Mouse (Mus musculus): ENCODE measurements around the gene Ppp3ca. TPM values are rescaled to one million over a fixed set of nuclear protein-coding genes. Genes with fewer than 3 reads are reported as not detected.

Ppp3ca gene
- polyA plus RNA-seq, 1 experiment, result 97.9 TPM

DNA sequence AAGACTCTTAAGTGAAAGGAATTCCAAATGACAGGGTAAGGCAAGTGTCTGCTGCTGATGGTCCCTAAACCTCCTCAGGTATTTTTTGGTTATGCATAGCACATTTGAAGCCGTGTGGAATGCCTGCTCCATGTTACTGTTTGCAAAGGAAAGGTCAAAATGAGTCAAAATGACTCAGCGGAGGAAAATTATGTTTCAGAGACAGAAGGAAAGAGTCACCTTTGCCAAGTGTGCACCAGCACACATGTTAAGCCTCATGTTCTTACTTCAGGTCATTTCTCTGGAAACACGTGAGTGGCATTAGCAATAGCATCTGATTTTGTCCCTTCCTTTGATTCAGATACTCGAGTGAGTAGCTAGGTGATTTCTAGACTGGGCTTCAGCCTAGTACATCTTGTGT is 186.1 kb downstream of the Ppp3ca start:
- H3K4me3 ChIP-seq (ENCODE audit: insufficient read depth, low read length), result no peak overlapping the region
- TF ChIP-seq CTCF (IDR thresholded peaks at IDR 0.05; ENCODE audit: low read depth, low read length) (no peak), POLR2A (IDR thresholded peaks at IDR 0.05; ENCODE audit: borderline replicate concordance, low read depth, low read length) (no peak)
- H3K4me1 ChIP-seq (ENCODE audit: control insufficient read depth, insufficient read depth, low read length), result peaks cover 3% of the 10 kb centered on the region; the same call in 1 of the 2 replicates
- H3K27ac ChIP-seq (ENCODE audit: insufficient read depth, low read depth, low read length), result no peak overlapping the region

DNA sequence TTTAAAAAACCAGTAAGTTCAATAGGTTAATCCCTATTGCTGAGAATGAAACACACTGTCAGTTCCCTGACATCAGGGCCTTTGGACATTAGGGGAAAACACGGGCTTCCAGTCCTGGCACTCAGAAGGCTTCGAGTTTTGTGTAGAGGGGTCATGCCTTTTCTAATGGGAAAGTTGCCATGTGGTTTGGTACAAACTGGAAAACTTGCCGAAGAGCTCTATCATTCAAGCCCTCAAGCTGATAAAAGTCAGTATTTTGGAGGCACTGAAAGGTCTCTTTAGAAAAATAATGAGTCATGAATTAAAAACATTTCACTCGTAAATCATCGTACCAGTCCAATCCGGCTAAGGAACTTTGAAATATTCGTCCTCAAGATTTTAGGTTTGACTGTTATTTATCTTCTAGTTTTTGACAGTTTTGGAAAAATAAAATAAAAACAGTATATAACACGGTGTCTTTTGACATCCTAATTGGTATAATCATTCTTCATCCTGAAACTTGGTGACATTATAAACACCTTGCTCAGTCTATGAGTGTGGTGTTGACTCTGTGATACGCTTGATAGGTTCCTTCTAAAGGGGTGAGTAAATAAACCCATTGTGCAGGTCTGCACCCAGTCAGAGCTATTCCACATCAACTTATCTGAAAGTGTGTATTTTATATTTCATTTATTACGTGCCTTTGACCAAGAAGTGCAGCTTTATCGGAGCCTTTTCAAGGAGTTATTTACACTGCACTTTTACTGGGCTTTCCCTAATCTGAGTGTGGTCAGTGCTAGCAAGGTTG is 192.3 kb downstream of the Ppp3ca start:
- TF ChIP-seq POLR2A (IDR thresholded peaks at IDR 0.05; ENCODE audit: borderline replicate concordance, low read depth, low read length) (no peak), CTCF (IDR thresholded peaks at IDR 0.05; ENCODE audit: low read depth, low read length) (no peak)
- Histone ChIP-seq H3K4me3 (ENCODE audit: insufficient read depth, low read length) (no peak overlapping the region), H3K4me1 (ENCODE audit: control insufficient read depth, insufficient read depth, low read length) (no peaks in the 10 kb centered on the region), H3K27ac (ENCODE audit: insufficient read depth, low read depth, low read length) (no peak overlapping the region)

DNA sequence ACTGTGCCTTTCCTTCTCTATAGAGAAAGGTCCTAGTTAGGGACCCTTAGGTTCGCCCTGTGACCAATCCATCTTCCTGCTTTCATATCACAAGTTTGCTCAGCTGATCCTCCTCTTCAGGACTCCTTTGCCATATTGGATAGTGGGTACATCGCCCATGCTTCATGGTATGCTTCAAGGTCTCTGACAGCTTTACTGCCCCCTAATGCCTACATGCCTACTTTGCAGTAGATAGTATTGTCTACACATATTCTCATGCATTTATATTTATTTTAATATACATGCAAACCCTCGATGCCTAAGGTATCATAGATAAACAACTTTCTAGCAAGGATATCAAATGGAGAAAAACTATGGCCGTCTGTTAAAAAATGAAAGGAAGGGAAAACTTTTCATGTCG is 193.2 kb downstream of the Ppp3ca start:
- TF ChIP-seq CTCF (IDR thresholded peaks at IDR 0.05; ENCODE audit: low read depth, low read length) (no peak), POLR2A (IDR thresholded peaks at IDR 0.05; ENCODE audit: borderline replicate concordance, low read depth, low read length) (no peak)
- no peaks in the 10 kb centered on the region for H3K4me1 ChIP-seq (ENCODE audit: control insufficient read depth, insufficient read depth, low read length)

DNA sequence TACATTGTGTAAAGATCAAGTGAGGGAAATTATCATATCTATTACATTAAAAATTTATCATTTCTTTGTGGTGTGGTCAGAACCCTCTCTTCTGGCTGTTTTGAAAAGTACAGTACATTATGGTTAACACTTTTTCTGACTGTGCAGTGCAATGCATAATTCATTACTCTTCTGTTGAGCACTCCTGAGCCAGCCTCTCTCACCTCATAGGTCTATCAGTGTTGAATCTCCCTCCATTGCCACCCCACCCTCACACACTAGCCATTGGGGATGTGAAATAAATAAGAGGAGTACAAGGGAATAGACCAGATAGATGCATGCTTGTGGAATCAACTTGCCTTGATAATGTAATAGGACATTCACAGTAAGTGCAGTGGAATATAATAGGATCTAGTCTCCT is 194.4 kb downstream of the Ppp3ca start:
- TF ChIP-seq POLR2A (IDR thresholded peaks at IDR 0.05; ENCODE audit: borderline replicate concordance, low read depth, low read length) (no peak), CTCF (IDR thresholded peaks at IDR 0.05; ENCODE audit: low read depth, low read length) (no peak)
- H3K4me3 ChIP-seq (ENCODE audit: insufficient read depth, low read length), result no peak overlapping the region
- no peaks in the 10 kb centered on the region for H3K4me1 ChIP-seq (ENCODE audit: control insufficient read depth, insufficient read depth, low read length)
- H3K27ac ChIP-seq (ENCODE audit: insufficient read depth, low read depth, low read length), result no peak overlapping the region

More for the DNA sequence above, 193.2 kb downstream of the Ppp3ca start:
- H3K27ac ChIP-seq (ENCODE audit: insufficient read depth, low read depth, low read length), result no peak overlapping the region
- no peak overlapping the region for H3K4me3 ChIP-seq (ENCODE audit: insufficient read depth, low read length)

DNA sequence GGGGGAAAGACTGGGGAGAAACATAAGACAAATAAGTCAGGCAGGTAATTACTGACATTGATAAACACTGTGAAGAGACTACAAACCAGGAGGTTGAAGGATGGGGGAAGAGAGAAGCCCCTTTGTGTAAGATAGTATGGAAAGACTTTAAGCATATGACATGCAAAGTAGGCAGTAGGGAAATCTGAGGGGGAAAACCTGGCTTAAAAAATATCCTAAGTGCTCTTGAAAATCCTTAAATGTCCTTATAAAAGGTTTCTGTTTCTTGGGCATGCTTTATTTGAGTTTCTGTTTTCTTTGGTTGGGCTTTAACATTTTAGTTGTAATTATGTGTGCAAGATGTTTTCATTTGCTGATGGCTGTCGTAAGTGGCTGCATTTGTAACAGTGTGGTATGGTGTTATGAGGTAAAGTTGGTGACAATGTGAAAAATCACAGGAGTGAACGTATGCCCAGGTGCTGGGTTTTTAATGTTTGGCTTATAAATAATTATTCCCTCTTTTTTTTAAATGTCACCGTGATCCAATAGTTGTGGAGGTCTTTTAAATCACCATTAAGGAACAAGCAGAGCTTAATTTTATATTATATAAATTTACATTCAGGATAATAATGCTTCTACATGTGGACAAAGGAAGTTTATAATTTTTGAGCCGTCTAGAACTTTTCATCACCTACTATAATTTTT is 195.4 kb downstream of the Ppp3ca start:
- no peak for TF ChIP-seq POLR2A (IDR thresholded peaks at IDR 0.05; ENCODE audit: borderline replicate concordance, low read depth, low read length)
- no peak overlapping the region for H3K4me3 ChIP-seq (ENCODE audit: insufficient read depth, low read length)
- no peaks in the 10 kb centered on the region for H3K4me1 ChIP-seq (ENCODE audit: control insufficient read depth, insufficient read depth, low read length)
- no peak overlapping the region for H3K27ac ChIP-seq (ENCODE audit: insufficient read depth, low read depth, low read length)

DNA sequence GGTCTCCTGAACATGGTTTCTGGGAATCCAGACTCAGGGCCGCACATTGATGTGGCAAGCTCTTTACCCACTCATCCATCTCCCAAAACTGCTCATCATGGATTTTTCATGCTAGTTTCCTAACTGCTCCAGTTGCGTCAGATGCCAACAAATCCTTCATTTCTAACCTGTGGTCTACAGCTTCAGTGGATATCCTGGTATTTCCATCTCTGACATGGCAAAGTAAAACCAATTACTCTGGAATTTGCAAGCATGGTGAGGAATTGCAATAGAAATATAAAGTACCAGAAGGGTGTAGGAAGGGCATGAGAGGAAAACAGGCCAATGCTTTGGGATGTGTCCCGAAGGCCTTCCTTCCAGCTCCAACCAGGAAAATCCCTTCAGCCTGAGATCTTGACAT is 196.2 kb downstream of the Ppp3ca start:
- Histone ChIP-seq H3K4me1 (ENCODE audit: control insufficient read depth, insufficient read depth, low read length) (no peaks in the 10 kb centered on the region), H3K4me3 (ENCODE audit: insufficient read depth, low read length) (no peak overlapping the region), H3K27ac (ENCODE audit: insufficient read depth, low read depth, low read length) (no peak overlapping the region)
- no peak for TF ChIP-seq CTCF (IDR thresholded peaks at IDR 0.05; ENCODE audit: low read depth, low read length)
- no peak for TF ChIP-seq POLR2A (IDR thresholded peaks at IDR 0.05; ENCODE audit: borderline replicate concordance, low read depth, low read length)

DNA sequence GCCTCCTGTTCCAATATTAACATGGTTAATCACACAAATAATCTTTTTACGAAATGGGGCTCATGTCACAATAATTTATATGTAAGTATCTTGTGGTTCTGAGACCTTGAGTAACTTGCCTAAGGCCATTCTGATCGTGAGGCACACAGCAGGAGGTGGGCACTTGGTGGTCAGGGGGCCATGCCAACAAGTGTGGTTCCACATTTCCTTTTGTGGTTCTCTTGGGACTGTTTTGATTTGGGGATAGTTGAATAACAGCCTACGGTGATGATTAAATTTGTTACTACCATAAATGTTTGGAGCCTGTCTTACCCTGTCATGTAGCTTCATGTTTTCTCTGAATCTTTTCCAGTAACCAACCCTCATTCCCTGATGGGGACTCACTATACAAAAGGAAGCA is 196.6 kb downstream of the Ppp3ca start:
- TF ChIP-seq CTCF (IDR thresholded peaks at IDR 0.05; ENCODE audit: low read depth, low read length), result no peak
- no peak for TF ChIP-seq POLR2A (IDR thresholded peaks at IDR 0.05; ENCODE audit: borderline replicate concordance, low read depth, low read length)
- Histone ChIP-seq H3K27ac (ENCODE audit: insufficient read depth, low read depth, low read length) (no peak overlapping the region), H3K4me1 (ENCODE audit: control insufficient read depth, insufficient read depth, low read length) (no peaks in the 10 kb centered on the region), H3K4me3 (ENCODE audit: insufficient read depth, low read length) (no peak overlapping the region)

DNA sequence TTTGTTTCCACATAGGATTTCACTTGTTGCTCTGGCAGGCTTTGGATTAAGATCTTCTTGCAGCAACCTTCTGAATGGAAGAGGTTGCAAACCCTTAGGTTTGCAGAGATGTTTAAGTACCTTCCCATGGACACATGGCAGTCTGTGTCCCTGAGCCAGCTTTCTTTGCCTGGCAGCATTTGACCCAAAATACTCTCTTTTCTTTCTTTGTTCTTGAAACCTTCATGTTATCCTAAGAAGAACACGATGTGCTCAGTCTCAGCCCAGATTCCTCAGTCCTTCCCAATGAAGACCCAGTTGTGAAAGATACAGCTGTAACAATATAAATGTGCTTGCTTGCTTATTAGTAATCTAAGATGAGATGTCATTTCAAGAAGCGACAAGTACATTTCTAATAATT is 197.4 kb downstream of the Ppp3ca start:
- TF ChIP-seq POLR2A (IDR thresholded peaks at IDR 0.05; ENCODE audit: borderline replicate concordance, low read depth, low read length) (no peak), CTCF (IDR thresholded peaks at IDR 0.05; ENCODE audit: low read depth, low read length) (no peak)
- H3K4me3 ChIP-seq (ENCODE audit: insufficient read depth, low read length), result no peak overlapping the region
- H3K27ac ChIP-seq (ENCODE audit: insufficient read depth, low read depth, low read length), result no peak overlapping the region
- H3K4me1 ChIP-seq (ENCODE audit: control insufficient read depth, insufficient read depth, low read length), result 0 out of 2 replicates have a peak, but pooled peaks cover 2% of the 10 kb centered on the region

DNA sequence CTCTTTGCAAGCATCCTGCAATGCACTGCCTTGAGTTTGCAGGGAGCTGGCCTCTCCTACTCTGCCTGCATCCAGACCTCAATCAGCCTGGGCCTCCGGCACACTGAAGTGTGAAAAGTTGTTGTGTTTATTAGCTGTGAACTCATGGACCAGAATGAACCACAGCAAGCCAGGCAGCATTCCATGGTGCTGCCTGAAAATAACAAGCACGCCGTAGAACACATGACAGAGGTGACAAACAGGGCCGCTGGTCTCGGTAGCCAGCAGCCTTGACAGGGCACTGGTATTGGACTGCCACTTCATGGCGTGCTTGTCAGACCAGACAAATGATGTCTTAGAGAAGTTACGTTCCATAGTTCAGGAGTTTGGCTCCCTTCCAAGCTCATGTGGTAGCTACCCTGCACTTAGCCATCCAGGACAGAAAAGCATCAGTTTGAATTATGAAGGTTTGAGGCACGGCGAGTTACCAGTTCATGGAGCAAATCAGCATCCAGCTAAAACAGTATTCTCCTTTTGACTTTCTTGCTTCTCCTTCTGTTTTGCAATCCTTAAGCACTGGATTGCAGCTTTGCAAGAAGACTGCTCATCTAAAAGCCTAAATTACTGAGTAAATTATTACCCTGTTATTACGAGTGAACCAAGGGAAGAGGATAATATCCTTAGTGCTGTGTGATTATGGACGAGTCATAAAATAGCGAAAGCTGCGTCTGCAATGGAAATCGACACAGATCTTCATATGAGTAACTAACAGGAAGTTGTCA is 202.0 kb downstream of the Ppp3ca start:
- 0 out of 2 replicates have a peak, but pooled peaks cover 2% of the 10 kb centered on the region for H3K4me1 ChIP-seq (ENCODE audit: control insufficient read depth, insufficient read depth, low read length)
- H3K4me3 ChIP-seq (ENCODE audit: insufficient read depth, low read length), result no peak overlapping the region
- H3K27ac ChIP-seq (ENCODE audit: insufficient read depth, low read depth, low read length), result no peak overlapping the region
- TF ChIP-seq POLR2A (IDR thresholded peaks at IDR 0.05; ENCODE audit: borderline replicate concordance, low read depth, low read length) (no peak), CTCF (IDR thresholded peaks at IDR 0.05; ENCODE audit: low read depth, low read length) (no peak)

Data from bone marrow macrophage, adult 2 months (primary cell).